Mouse (Mus musculus): ENCODE data around the gene Cct6b. TPM values are rescaled to one million over a fixed set of nuclear protein-coding genes. Genes with fewer than 3 reads are reported as not detected.

Cct6b gene
- polyA plus RNA-seq (2012; rRNA removed): 0.11 and 0.12 TPM in 2 replicates

DNA sequence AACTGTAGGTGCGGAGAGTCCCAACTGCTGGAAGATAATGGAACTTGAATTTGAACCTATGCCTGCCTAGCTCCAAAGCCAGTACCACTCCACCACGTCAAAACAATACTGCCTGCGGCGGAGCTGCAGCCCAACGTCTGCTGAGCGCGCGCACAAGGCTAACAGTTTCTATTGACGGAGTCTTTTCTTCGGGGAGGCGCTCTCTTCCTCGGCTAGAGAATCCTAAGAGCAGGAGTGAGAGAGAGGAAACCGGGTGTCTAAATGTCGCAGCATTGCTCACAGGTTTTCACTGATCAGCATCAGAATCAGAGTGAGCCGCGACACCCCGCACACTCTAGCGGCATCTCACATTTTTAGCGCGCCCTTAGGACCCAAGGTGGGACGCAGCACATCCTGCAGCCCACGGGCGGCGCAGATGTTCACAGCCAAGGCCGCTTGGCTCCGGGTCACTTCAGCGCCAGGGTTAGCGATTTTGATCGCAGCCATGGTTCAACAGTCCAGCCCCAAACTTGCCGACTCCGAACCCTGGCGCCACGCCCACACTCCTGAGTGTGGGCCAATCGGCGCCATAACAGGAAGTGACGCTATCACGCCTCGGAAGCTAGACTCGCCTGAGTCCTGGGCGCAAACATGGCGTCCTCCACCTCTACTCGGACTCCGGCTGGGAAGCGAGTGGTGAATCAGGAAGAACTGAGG, at the start of gene Cct6b, which contains the start of gene Zfp830:
TSS of gene Cct6b (minus strand) at position 580 of the 696 bp plus-strand sequence.
TSS of gene Zfp830 (plus strand) at position 604 of the 696 bp plus-strand sequence.

GRCm38 (mm10) chr11:82780983-82781903, 17.1 kb upstream of the Cct6b start, which contains the start of gene Lig3:
Gene Lig3, plus strand, starts transcription at chr11:82781108.

Other genes starting within 250 kb of the Cct6b start
- gene Zfp830, start within 50 bp of the Cct6b start, polyA plus RNA-seq (2012; rRNA removed): 8.4 and 9.5 TPM in 2 replicates
- 7.6 and 7.8 TPM in 2 replicates for gene Lig3, start 16.8 kb upstream of the Cct6b start, polyA plus RNA-seq (2012; rRNA removed)
- 12.2 and 13.8 TPM in 2 replicates for gene Rffl, start 106.9 kb upstream of the Cct6b start, polyA plus RNA-seq (2012; rRNA removed)
- 3.4 TPM in 2 replicates for gene Rad51d, start 126.3 kb upstream of the Cct6b start, polyA plus RNA-seq (2012; rRNA removed)
- 0.15 and 0.18 TPM in 2 replicates for gene Fndc8, start 127.8 kb upstream of the Cct6b start, polyA plus RNA-seq (2012; rRNA removed)
- 16.0 and 19.2 TPM in 2 replicates for gene Nle1, start 144.1 kb upstream of the Cct6b start, polyA plus RNA-seq (2012; rRNA removed)
- 0.72 and 0.78 TPM in 2 replicates for gene Unc45b, start 146.2 kb upstream of the Cct6b start, polyA plus RNA-seq (2012; rRNA removed)
- 4.9 and 5.2 TPM in 2 replicates for gene Slfn5, start 187.0 kb upstream of the Cct6b start, polyA plus RNA-seq (2012; rRNA removed)
- 1.9 and 2.2 TPM in 2 replicates for gene Slfn9, start 227.5 kb upstream of the Cct6b start, polyA plus RNA-seq (2012; rRNA removed)